Mouse (Mus musculus): ENCODE measurements around the gene Gm20458. TPM values are rescaled to one million over a fixed set of nuclear protein-coding genes. Genes with fewer than 3 reads are reported as not detected.

The Gm20458 gene
- polyA plus RNA-seq, 1 experiment from 2014 or later, result 13.5 TPM

- H3K4me1 ChIP-seq (replicated peaks), result peaks cover 63% of the 10 kb centered on the region
- no peak overlapping the region for H3K4me2 ChIP-seq
- no peaks in the 10 kb centered on the region for H3K9me3 ChIP-seq (replicated peaks)
- H3K27ac ChIP-seq, result no peak overlapping the region; the same call in 1 of the 2 replicates
- 57% methylated on average over 7 of the region's 7 CpGs for WGBS
- H3K9ac ChIP-seq, result no peak overlapping the region
- no peaks in the 10 kb centered on the region for H3K36me3 ChIP-seq
- no peak overlapping the region for H3K4me3 ChIP-seq
- ATAC-seq (replicated peaks; ENCODE audit: insufficient number of reproducible peaks, insufficient read depth, low FRiP score, low read depth), result no peak
- no peaks in the 10 kb centered on the region; the same call in 1 of the 2 replicates for H3K27me3 ChIP-seq
Observed at GRCm38 (mm10) chr2:164453887-164454500, 6.8 kb upstream of the Gm20458 start.

GRCm38 (mm10) chr2:164454846-164455245, 5.9 kb upstream of the Gm20458 start:
- peak; percentile 15; the same call in 1 of the 2 replicates for ATAC-seq (replicated peaks; ENCODE audit: insufficient number of reproducible peaks, insufficient read depth, low FRiP score, low read depth)
- WGBS, result 30% methylated on average over 10 of the region's 10 CpGs

GRCm38 (mm10) chr2:164455421-164456190, 5.2 kb upstream of the Gm20458 start:
- H3K27ac ChIP-seq, result peak overlapping the region; percentile 67
- no peak overlapping the region for H3K4me2 ChIP-seq
- H3K4me3 ChIP-seq, result no peak overlapping the region
- H3K36me3 ChIP-seq, result no peaks in the 10 kb centered on the region
- H3K27me3 ChIP-seq, result no peaks in the 10 kb centered on the region; the same call in 1 of the 2 replicates
- ATAC-seq (replicated peaks; ENCODE audit: insufficient number of reproducible peaks, insufficient read depth, low FRiP score, low read depth), result no peak
- 63% methylated on average over 6 of the region's 6 CpGs for WGBS
- peaks cover 54% of the 10 kb centered on the region for H3K4me1 ChIP-seq (replicated peaks)
- no peaks in the 10 kb centered on the region for H3K9me3 ChIP-seq (replicated peaks)
- H3K9ac ChIP-seq, result no peak overlapping the region

More at GRCm38 (mm10) chr2:164454846-164455245, 5.9 kb upstream of the Gm20458 start:
- Histone ChIP-seq H3K4me2 (peak overlapping the region; percentile 24), H3K27me3 (no peaks in the 10 kb centered on the region; the same call in 1 of the 2 replicates), H3K9ac (no peak overlapping the region), H3K36me3 (no peaks in the 10 kb centered on the region), H3K4me1 (replicated peaks) (peaks cover 55% of the 10 kb centered on the region), H3K9me3 (replicated peaks) (no peaks in the 10 kb centered on the region), H3K27ac (peak overlapping the region; percentile 67), H3K4me3 (no peak overlapping the region)

- Histone ChIP-seq H3K27ac (peak overlapping the region; percentile 4; the same call in 1 of the 2 replicates), H3K9me3 (replicated peaks) (no peaks in the 10 kb centered on the region), H3K4me1 (replicated peaks) (peaks cover 52% of the 10 kb centered on the region), H3K27me3 (no peaks in the 10 kb centered on the region; the same call in 1 of the 2 replicates), H3K36me3 (no peaks in the 10 kb centered on the region), H3K9ac (no peak overlapping the region), H3K4me2 (peak overlapping the region; percentile 31), H3K4me3 (no peak overlapping the region)
- 88% methylated on average over 1 of the region's 1 CpGs for WGBS
- ATAC-seq (replicated peaks; ENCODE audit: insufficient number of reproducible peaks, insufficient read depth, low FRiP score, low read depth), result no peak
Observed at GRCm38 (mm10) chr2:164456413-164456812, 4.4 kb upstream of the Gm20458 start.

GRCm38 (mm10) chr2:164456864-164457300, 3.9 kb upstream of the Gm20458 start, which contains the start of gene Sys1:
Gene Sys1, plus strand, starts transcription at chr2:164456964.
- Histone ChIP-seq H3K4me2 (peak within 1 kb of the TSS; percentile 31), H3K9me3 (replicated peaks) (no peaks in the 10 kb centered on the region), H3K27me3 (no peaks in the 10 kb centered on the region; the same call in 1 of the 2 replicates), H3K4me3 (peak within 1 kb of the TSS; percentile 19), H3K27ac (peak within 1 kb of the TSS; percentile 67; the same call in 1 of the 2 replicates), H3K4me1 (replicated peaks) (peaks cover 51% of the 10 kb centered on the region), H3K36me3 (no peaks in the 10 kb centered on the region), H3K9ac (peak within 1 kb of the TSS; percentile 15; the same call in 1 of the 2 replicates)
- WGBS, result 5% methylated on average over 7 of the region's 7 CpGs
- ATAC-seq (replicated peaks; ENCODE audit: insufficient number of reproducible peaks, insufficient read depth, low FRiP score, low read depth), result no peak

- ATAC-seq (replicated peaks; ENCODE audit: insufficient number of reproducible peaks, insufficient read depth, low FRiP score, low read depth), result no peak
- no peak overlapping the region for H3K4me2 ChIP-seq
- no peaks in the 10 kb centered on the region for H3K9me3 ChIP-seq (replicated peaks)
- H3K9ac ChIP-seq, result no peak overlapping the region
- WGBS, result 51% methylated on average over 7 of the region's 7 CpGs
- no peak overlapping the region for H3K27ac ChIP-seq
- no peaks in the 10 kb centered on the region for H3K36me3 ChIP-seq
- peaks cover 43% of the 10 kb centered on the region for H3K4me1 ChIP-seq (replicated peaks)
- no peaks in the 10 kb centered on the region; the same call in 1 of the 2 replicates for H3K27me3 ChIP-seq
- H3K4me3 ChIP-seq, result no peak overlapping the region
Observed at GRCm38 (mm10) chr2:164457942-164458341, 2.8 kb upstream of the Gm20458 start.

- no peak overlapping the region for H3K27ac ChIP-seq
Observed at GRCm38 (mm10) chr2:164458535-164458934, 2.2 kb upstream of the Gm20458 start.

GRCm38 (mm10) chr2:164465161-164465560, 4.4 kb downstream of the Gm20458 start:
- Histone ChIP-seq H3K4me1 (replicated peaks) (peaks cover 9% of the 10 kb centered on the region), H3K36me3 (peaks cover 14% of the 10 kb centered on the region; the same call in 1 of the 2 replicates), H3K4me2 (no peak overlapping the region), H3K9ac (no peak overlapping the region), H3K9me3 (replicated peaks) (no peaks in the 10 kb centered on the region), H3K4me3 (no peak overlapping the region), H3K27ac (no peak overlapping the region), H3K27me3 (no peaks in the 10 kb centered on the region)
- ATAC-seq (replicated peaks; ENCODE audit: insufficient number of reproducible peaks, insufficient read depth, low FRiP score, low read depth), result no peak

More at GRCm38 (mm10) chr2:164458535-164458934, 2.2 kb upstream of the Gm20458 start:
- no peak overlapping the region for H3K4me3 ChIP-seq
- 72% methylated on average over 8 of the region's 8 CpGs for WGBS
- ATAC-seq (replicated peaks; ENCODE audit: insufficient number of reproducible peaks, insufficient read depth, low FRiP score, low read depth), result no peak
- no peak overlapping the region for H3K9ac ChIP-seq
- H3K4me2 ChIP-seq, result no peak overlapping the region
- no peaks in the 10 kb centered on the region for H3K9me3 ChIP-seq (replicated peaks)
- no peaks in the 10 kb centered on the region; the same call in 1 of the 2 replicates for H3K27me3 ChIP-seq
- H3K4me1 ChIP-seq (replicated peaks), result peaks cover 38% of the 10 kb centered on the region
- H3K36me3 ChIP-seq, result no peaks in the 10 kb centered on the region

GRCm38 (mm10) chr2:164466787-164467186, 6.0 kb downstream of the Gm20458 start:
- no peak overlapping the region for H3K27ac ChIP-seq
- 61% methylated on average over 5 of the region's 5 CpGs for WGBS
- no peaks in the 10 kb centered on the region for H3K27me3 ChIP-seq
- peaks cover 6% of the 10 kb centered on the region for H3K4me1 ChIP-seq (replicated peaks)
- no peak for ATAC-seq (replicated peaks; ENCODE audit: insufficient number of reproducible peaks, insufficient read depth, low FRiP score, low read depth)
- H3K4me3 ChIP-seq, result no peak overlapping the region
- H3K36me3 ChIP-seq, result peaks cover 14% of the 10 kb centered on the region; the same call in 1 of the 2 replicates
- no peak overlapping the region for H3K4me2 ChIP-seq
- H3K9me3 ChIP-seq (replicated peaks), result no peaks in the 10 kb centered on the region
- no peak overlapping the region for H3K9ac ChIP-seq

- no peak for ATAC-seq (replicated peaks; ENCODE audit: insufficient number of reproducible peaks, insufficient read depth, low FRiP score, low read depth)
- Histone ChIP-seq H3K27ac (no peak overlapping the region), H3K9ac (no peak overlapping the region), H3K4me3 (no peak overlapping the region), H3K36me3 (peaks cover under 1% of the 10 kb centered on the region; the same call in 1 of the 2 replicates), H3K4me1 (replicated peaks) (0 out of 2 replicates have a peak, but pooled peaks cover 3% of the 10 kb centered on the region), H3K27me3 (no peaks in the 10 kb centered on the region), H3K9me3 (replicated peaks) (no peaks in the 10 kb centered on the region), H3K4me2 (no peak overlapping the region)
- WGBS, result 27% methylated on average over 10 of the region's 10 CpGs
Observed at GRCm38 (mm10) chr2:164470254-164470653, 9.5 kb downstream of the Gm20458 start.

GRCm38 (mm10) chr2:164473624-164474023, 12.9 kb downstream of the Gm20458 start, which contains the start of gene Trp53tg5:
Gene Trp53tg5, minus strand, starts transcription at chr2:164473724.
- Histone ChIP-seq H3K4me3 (no peak within 1 kb of the TSS), H3K36me3 (no peaks in the 10 kb centered on the region; the same call in 1 of the 2 replicates), H3K9me3 (replicated peaks) (no peaks in the 10 kb centered on the region), H3K27me3 (no peaks in the 10 kb centered on the region), H3K27ac (no peak within 1 kb of the TSS), H3K4me1 (replicated peaks) (no peaks in the 10 kb centered on the region), H3K4me2 (no peak within 1 kb of the TSS), H3K9ac (no peak within 1 kb of the TSS)
- WGBS, result 79% methylated on average over 6 of the region's 6 CpGs
- ATAC-seq (replicated peaks; ENCODE audit: insufficient number of reproducible peaks, insufficient read depth, low FRiP score, low read depth), result no peak

All from heart, embryonic 15.5 days (tissue).